Mouse (Mus musculus): ENCODE results near the gene Btbd3.

DNA sequence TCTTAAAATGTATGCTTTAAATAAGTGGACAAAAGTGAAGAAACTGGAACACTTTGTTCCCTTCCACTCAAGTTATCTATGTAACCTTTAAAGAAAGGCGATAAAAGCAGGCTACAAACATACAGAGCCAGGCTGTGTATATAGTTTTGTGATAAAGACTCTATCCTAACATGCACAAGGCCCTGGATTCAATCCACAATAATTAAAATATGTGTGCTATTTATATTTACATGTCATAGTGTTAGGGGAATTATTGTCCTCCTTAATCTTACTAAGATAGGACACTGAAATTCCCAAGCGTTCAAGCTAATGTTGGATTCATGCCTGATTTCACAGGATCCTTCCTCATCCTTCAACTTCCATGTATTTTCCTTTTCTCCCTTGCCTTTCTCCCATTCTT lies 20.2 kb upstream of the Btbd3 start:
- TF ChIP-seq GATA1 (IDR thresholded peaks at IDR 0.05; ENCODE audit: low read length): no peak
- TF ChIP-seq TAL1 (IDR thresholded peaks at IDR 0.05; ENCODE audit: low read length): no peak

Measured in erythroblast, embryonic 14.5 days (primary cell).